Mouse (Mus musculus) cerebellum, adult 18-20 months (tissue): ENCODE measurements around the gene Tmigd3.
"Not testable (repeated sequence)": the region's sequence is repeated elsewhere in the genome, so short reads cannot be mapped to it uniquely, and the experiment has no call there.

Experiments used
- DNase-seq, 2 experiments: peaks; one replicate each; pipeline ENCODE4 v3.0.0; 2021

Gene Tmigd3

GRCm38 (mm10) chr3:105904721-105905120, 34.0 kb downstream of the Tmigd3 start:
- no peak for DNase-seq

GRCm38 (mm10) chr3:105907956-105908655, 37.4 kb downstream of the Tmigd3 start:
- no peak for DNase-seq

DNA sequence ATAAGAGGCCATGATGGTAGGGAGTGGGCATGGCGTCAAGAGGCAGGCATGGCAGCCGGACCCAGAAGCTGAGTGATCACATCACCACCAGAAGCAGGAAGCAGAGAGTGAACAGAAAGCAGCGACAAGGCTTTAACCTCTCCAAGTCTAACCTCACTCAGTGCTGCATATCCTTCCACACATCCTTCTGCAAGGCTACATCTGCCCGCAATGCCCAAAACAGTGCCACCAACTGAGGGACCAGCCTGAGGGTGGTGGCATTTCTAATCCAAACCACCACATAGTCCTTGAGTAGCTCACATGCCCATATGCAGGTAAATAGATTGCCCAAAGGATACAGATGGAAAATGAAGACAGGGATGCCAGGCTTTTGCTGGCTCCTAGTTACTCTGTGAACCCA, 38.3 kb downstream of the Tmigd3 start:
- no peak for DNase-seq

DNA sequence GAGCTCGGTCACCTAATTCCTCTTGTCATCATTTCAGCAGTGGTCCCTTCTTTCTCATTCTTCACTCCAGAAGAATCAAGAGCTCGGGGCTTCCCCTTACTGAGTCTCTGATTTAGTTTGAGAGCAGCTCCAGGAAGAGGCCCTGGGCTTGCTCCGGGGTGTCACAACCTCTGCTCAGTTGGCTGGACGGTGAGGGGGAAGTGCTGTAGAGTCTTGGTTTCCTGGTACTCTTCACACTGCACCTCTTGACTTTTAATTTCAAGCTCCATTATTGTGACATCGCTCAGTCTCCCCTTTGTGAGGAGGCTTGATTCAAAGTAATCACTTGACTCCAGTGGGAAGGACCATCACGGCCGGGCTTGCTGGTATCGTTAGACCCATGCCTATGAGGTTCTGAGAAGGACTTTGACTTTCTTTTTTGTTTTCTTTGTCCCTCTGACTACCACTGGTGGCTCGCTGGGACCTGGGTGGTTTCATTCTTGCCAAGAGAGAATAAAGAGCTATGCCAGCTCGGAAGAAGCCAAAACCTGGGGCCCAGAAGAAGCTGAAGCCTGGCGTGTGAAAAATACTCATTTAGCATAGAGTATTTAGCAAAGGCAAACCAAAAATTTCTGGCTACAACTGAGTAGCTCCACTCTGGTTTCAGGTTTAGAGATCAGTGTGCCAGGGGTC, 40.0 kb downstream of the Tmigd3 start:
- DNase-seq: no peak

DNA sequence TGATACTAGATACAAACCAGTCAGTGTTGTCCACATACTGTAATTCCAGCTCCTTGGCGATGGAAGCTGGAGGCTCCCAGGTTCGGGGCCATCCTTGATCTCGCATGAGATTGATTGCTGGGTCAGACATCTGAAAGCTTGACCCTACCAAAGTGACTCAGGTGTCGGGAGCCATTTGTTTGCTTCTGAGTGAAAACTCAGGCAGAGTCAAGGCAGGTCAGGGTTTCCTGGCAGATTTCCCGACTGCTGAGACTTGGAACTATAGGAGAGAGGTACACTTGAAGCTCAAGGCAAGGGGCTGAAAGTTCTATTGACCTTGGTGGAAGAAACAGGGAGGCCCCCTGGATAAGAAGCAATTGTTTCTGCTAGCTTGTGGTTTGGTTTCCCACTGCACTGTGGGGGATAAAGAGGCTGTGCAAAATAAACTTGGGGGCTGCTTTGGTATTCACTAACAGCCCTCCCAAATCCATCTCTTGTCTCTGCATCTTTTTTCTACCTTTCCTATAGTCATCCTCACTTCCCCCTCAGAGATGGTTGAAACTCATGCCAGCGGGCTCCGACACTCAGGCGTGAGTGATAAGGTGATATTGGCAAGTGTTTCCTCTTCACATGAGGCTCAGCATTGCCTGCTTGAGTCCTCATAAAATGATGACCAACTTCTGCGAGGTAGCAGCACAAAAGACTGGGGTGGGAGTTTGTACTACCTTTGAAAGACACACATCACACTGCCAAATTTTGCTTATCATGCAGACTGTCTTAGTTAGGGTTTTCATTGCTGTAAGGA, 41.6 kb downstream of the Tmigd3 start:
- DNase-seq: no peak

GRCm38 (mm10) chr3:105913839-105914681, 43.4 kb downstream of the Tmigd3 start:
- DNase-seq: no peak

DNA sequence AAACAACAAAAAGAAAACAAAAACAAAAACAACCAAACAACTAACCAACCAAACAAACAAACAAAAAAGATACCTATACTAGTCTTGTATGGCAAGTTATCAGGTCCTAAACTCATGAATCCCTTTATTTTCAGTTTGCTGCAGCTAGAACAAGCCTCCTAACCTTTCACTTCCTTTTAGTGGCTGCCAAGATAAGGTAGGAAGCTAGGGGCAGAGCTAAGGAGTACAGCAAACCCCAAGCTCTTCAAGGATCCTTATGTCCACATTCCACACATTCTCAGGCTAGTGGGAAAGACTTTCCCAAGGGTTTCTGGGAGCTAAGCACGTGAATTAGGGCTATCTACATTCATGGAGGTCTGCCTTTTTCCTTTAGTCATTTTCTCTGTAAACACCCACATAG, 44.6 kb downstream of the Tmigd3 start:
- no peak for DNase-seq

DNA sequence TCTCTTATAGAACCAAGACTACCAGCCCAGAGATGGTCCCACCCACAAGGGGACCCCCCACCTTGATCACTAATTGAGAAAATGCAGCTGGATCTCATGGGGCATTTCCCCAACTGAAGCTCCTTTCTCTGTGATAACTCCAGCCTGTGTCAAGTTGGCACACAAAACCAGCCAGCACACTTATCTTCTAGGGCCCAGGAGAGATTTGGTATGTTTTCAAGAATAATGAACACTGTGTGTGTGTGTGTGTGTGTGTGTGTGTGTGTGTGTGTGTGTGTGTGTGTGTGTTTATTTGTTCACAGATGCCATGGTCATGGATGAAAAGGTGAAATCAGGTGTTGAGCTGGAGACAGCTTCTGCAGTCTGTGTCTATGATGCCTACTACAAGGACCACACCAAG, 45.8 kb downstream of the Tmigd3 start:
- DNase-seq: not testable (repeated sequence)

DNA sequence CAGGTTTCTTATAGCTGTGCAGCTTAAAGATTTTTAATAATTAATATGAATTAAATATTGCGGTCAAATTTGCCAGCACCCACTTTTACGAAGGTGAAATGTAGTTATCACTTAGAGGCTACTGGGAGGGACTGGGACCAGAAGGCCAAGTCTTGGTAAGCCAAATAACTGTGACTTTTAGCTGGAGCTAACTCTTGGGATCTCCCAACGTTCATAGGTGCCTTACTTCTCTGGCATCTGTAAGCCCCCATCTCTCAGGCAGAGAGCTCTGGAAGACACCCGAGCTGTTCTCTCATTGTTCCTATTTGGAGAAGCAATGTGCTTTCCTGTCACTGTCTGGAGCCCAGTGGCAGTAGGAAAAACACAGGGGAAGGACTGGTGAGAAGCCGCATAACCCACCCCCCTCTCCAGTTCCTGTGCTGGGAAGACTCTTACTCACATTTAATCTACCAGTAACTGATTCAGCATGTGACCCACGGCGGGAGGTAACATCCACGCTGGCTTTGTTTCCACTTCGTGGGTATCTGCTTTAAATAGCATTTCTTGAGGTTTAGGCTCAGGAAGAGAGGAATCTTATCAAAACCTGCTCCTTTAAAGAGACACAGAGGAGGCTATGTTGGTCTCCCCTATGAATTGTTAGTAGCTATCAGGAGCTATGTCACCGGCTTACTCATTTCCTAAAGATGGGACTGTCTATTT, 47.1 kb downstream of the Tmigd3 start:
- no peak for DNase-seq

DNA sequence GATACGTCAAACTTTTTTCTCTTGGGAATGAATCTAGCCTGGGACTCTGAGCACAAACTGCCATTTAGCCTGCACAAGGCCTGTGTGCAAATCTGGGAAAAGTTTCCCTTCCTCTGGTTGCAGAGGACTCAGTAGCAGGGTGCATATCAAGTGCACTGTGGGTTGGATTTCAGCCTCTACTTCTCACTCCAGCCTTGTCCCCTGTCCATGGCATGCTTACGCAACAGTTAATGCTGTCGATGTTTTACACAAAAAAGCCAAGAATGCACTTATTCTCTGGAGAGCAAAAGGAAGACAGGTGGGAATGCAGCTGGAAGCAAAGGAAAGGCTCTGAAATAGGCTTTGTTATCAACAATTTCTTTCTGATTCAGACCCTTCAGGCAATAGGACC, 47.6 kb downstream of the Tmigd3 start:
- DNase-seq: no peak

DNA sequence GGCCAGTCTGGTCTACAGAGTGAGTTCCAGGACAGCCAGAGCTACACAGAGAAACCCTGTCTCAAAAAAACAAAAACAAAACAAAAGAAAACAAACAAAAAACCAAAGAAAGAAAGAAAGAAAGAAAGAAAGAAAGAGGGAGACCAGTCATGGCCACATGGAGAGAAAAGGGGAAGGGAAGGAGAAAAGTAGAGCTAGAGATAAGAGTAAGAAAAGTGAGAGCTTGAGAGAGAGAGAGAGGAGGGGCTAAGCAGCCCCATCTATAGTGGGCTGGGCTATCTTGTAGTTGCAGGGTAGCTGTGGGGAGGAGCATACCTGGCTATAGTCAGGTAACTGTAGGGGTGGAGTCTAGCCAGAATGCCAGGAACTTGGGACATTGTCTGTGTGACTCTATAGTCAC, 50.0 kb downstream of the Tmigd3 start:
- not testable (repeated sequence) for DNase-seq

GRCm38 (mm10) chr3:105921959-105922358, 51.3 kb downstream of the Tmigd3 start:
- no peak for DNase-seq

- DNase-seq: no peak
These were observed 53.9 kb downstream of the Tmigd3 start for GRCm38 (mm10) chr3:105924616-105925015.

GRCm38 (mm10) chr3:105927561-105928194, 57.0 kb downstream of the Tmigd3 start:
- no peak for DNase-seq

GRCm38 (mm10) chr3:105928195-105928569, 57.5 kb downstream of the Tmigd3 start:
- no peak for DNase-seq

DNA sequence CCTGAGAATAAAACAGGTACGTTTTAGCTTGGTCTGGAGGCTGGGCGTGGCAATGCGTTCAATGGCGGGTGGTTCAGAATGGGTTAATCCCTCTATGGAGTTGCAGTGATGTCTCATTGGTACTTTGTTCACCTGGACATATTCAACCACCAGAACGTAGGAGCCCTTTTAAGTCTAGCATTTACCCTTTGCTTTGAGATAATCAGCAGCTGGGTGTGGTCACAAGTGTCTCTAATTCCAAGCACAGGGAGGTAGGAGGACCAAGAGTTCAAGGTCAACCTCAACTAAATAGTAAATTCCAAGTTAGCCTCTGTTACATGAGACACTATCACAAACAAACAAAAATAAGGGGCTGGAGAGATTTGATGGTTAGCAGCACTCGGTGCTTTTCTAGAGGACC, 58.1 kb downstream of the Tmigd3 start:
- no peak for DNase-seq

GRCm38 (mm10) chr3:105929821-105930220, 59.1 kb downstream of the Tmigd3 start:
- no peak for DNase-seq

DNA sequence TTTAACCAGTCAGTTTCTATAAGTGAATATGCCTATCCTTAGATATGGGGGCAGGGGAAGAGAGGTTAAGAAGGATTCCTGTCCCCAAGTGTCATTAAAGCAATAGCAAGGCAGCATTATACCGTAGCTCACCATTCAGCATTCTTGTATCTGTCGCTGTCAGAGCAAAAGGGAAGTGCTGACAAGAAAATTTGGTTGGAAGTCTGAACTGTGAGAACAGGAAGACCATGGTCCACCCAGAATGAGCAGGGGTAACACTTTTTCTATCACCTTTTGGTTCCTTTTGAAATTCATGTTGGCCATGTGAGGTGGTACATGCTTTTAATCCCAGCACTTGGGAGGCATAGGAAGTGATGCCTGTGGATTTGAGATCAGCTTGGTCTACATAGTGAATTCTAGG, 60.4 kb downstream of the Tmigd3 start:
- no peak for DNase-seq

- no peak for DNase-seq
These were observed 61.8 kb downstream of the Tmigd3 start, which contains the start of gene I830077J02Rik for GRCm38 (mm10) chr3:105932240-105933071. TSS of gene I830077J02Rik (minus strand) at chr3:105932664.

DNA sequence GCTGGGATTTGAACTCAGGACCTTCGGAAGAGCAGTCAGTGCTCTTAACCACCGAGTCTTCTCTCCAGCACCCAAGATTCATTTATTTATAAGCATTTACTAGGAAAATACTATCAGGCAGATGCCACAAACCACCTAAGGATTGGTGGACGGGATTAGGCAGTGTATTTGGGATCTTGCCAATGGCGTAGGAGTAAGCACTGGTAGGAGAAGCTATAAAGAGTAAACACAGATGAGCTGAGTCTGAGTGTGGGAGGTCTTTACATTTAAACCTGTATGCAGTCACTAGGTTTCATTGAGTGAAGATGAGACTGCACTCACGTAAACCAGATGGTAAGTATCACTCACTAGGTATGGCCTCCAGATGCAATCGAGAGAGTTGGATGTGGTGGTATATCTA, 63.2 kb downstream of the Tmigd3 start:
- DNase-seq: no peak

DNA sequence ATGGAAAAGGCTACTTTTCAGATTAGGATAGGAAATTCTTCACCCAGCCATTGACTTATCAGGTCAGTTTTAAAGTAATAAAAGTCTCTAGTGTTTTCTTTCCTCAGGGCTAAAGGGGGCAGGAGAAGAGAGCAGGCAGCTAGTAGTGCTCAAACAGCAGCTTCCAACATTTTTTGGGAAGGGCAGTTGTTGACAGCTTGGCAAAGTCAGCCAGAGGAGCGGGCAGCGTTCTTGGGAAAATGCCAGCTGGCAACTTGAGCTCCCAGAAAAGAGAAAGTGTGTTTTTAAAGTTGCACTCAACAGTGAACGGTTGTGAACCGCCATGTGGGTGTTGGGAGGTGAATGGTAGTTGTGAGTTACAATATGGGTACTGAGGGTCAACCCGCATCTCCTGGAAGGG, 64.3 kb downstream of the Tmigd3 start:
- DNase-seq: peak in 1 of 2 experiments; percentile 8
